Mouse (Mus musculus) kidney, adult 2 months (tissue): ENCODE results near the gene Cfap298. TPM values are rescaled to one million over a fixed set of nuclear protein-coding genes. Genes with fewer than 3 reads are reported as not detected.

ENCODE experiments used
- DNase-seq: peaks from one replicate; pipeline ENCODE4 v3.0.0; 2021
- H3K27ac ChIP-seq: fragments of 200-500 bp; 2 replicates; pipeline ENCODE4 v1.5.1; 2012; ENCODE audit warnings: low read depth, low read length, control low read depth, inconsistent platforms; ENCODE audit not compliant: insufficient read depth
- H3K27me3 ChIP-seq: fragments of 200-500 bp; replicated peaks from 2 replicates; pipeline ENCODE4 v1.6.1; 2012; ENCODE audit warnings: mild to moderate bottlenecking, moderate library complexity, low read length, inconsistent platforms; ENCODE audit not compliant: control insufficient read depth, insufficient read depth
- H3K36me3 ChIP-seq: fragments of 200-500 bp; 2 replicates; pipeline ENCODE4 v1.6.1; 2012; ENCODE audit warnings: mild to moderate bottlenecking, moderate library complexity, low read length, inconsistent platforms; ENCODE audit not compliant: control insufficient read depth, insufficient read depth
- H3K4me1 ChIP-seq: fragments of 200-500 bp; 2 replicates; pipeline ENCODE4 v1.6.1; 2011; ENCODE audit warnings: low read length; ENCODE audit not compliant: control insufficient read depth, insufficient read depth
- H3K4me3 ChIP-seq: fragments of 200-500 bp; 2 replicates; pipeline ENCODE4 v1.5.1; 2011; ENCODE audit warnings: mild to moderate bottlenecking, low read depth, low read length, control low read depth; ENCODE audit not compliant: insufficient read depth
- CTCF ChIP-seq: fragments of 200-500 bp; conservative IDR thresholded peaks from 2 replicates; pipeline ENCODE4 v1.5.1; 2011; ENCODE audit warnings: low read depth, mild to moderate bottlenecking, control low read depth, low read length, moderate library complexity, mixed read lengths; ENCODE audit not compliant: insufficient read depth, insufficient read length
- POLR2A ChIP-seq: fragments of 200-500 bp; IDR thresholded peaks from one replicate; pipeline ENCODE4 v1.6.1; 2011; ENCODE audit warnings: low read depth, low read length, control low read depth
- WGBS: fragments of 180-500 bp; shearing (Covaris S2); methylation state at CpG from one replicate; pipeline ENCODE4 v1.1.7; 2018; 5-methylcytosine and 5-hydroxymethylcytosine counted together
- polyA plus RNA-seq: library from polyadenylated mRNA; depleted of rRNA; stranded (reverse); fragments of >200 nt; gene quantifications from 2 replicates; pipeline ENCODE4 v1.2.3, GENCODE M21; 2012; rRNA removed

Cfap298 gene
- polyA plus RNA-seq, 1 experiment: 16.1 TPM

- Histone ChIP-seq H3K27me3 (no peaks in the 10 kb centered on the region), H3K27ac (no peak overlapping the region), H3K4me1 (no peaks in the 10 kb centered on the region), H3K4me3 (no peak overlapping the region), H3K36me3 (no peaks in the 10 kb centered on the region)
- DNase-seq: peak; percentile 43
- TF ChIP-seq POLR2A (no peak), CTCF (no peak)
- 60% methylated on average over 8 of the region's 8 CpGs for WGBS
Observed at GRCm38 (mm10) chr16:90882501-90882977, 52.4 kb downstream of the Cfap298 start.

- no peaks in the 10 kb centered on the region for H3K27me3 ChIP-seq
- H3K27ac ChIP-seq: no peak overlapping the region
- no peaks in the 10 kb centered on the region for H3K4me1 ChIP-seq
- WGBS: 83% methylated on average over 3 of the region's 3 CpGs
- peak; percentile 28 for DNase-seq
- TF ChIP-seq CTCF: no peak
- no peak for TF ChIP-seq POLR2A
- H3K4me3 ChIP-seq: no peak overlapping the region
- no peaks in the 10 kb centered on the region for H3K36me3 ChIP-seq
Observed at GRCm38 (mm10) chr16:90878135-90878860, 56.6 kb downstream of the Cfap298 start.

Other genes starting within 250 kb of the Cfap298 start
- gene Mis18a, start 207.7 kb downstream of the Cfap298 start, polyA plus RNA-seq: 4.6 and 6.1 TPM in 2 replicates
- gene Mrap, start 196.9 kb downstream of the Cfap298 start, polyA plus RNA-seq: 28.8 and 43.9 TPM in 2 replicates
- 2.7 and 3.2 TPM in 2 replicates for gene Urb1, start 124.7 kb downstream of the Cfap298 start, polyA plus RNA-seq
- 5.8 and 8.3 TPM in 2 replicates for gene Eva1c, start 108.4 kb downstream of the Cfap298 start, polyA plus RNA-seq
- gene Synj1, start 76.2 kb upstream of the Cfap298 start, polyA plus RNA-seq: 20.4 and 24.8 TPM in 2 replicates
- 13.3 and 13.6 TPM in 2 replicates for gene Paxbp1, start 109.4 kb upstream of the Cfap298 start, polyA plus RNA-seq
- 0.14 and 0.42 TPM in 2 replicates for gene 4932438H23Rik, start 160.0 kb upstream of the Cfap298 start, polyA plus RNA-seq